Mouse (Mus musculus) neural tube, embryonic 12.5 days (tissue): ENCODE data around the gene Zfp365. TPM values are rescaled to one million over a fixed set of nuclear protein-coding genes. Genes with fewer than 3 reads are reported as not detected.
A peak's percentile ranks its signal among the peaks of the same experiment; 100 is the strongest.

Experiments
- ATAC-seq: fragments of 200-750 bp; cut with Nextera tagmentation; 2 replicates; pipeline ENCODE4 v1.8.0; 2017; ENCODE audit warnings: low read depth, mild to moderate bottlenecking, moderate TSS enrichment, moderate library complexity; ENCODE audit not compliant: low FRiP score
- H3K27ac ChIP-seq: fragments of 300-500 bp; sonication (generic); 2 replicates; pipeline ENCODE4 v1.5.1; 2016
- H3K27me3 ChIP-seq: fragments of 300-500 bp; sonication (generic); replicated peaks from 2 replicates; pipeline ENCODE4 v1.6.1; 2016; ENCODE audit warnings: mild to moderate bottlenecking
- H3K36me3 ChIP-seq: fragments of 300-500 bp; sonication (generic); 2 replicates; pipeline ENCODE4 v1.6.1; 2016; ENCODE audit warnings: mild to moderate bottlenecking
- H3K4me1 ChIP-seq: fragments of 300-500 bp; sonication (generic); 2 replicates; pipeline ENCODE4 v1.6.1; 2016
- H3K4me2 ChIP-seq: fragments of 300-500 bp; sonication (generic); replicated peaks from 2 replicates; pipeline ENCODE4 v1.6.1; 2016; ENCODE audit warnings: mild to moderate bottlenecking
- H3K4me3 ChIP-seq: fragments of 300-500 bp; sonication (generic); 2 replicates; pipeline ENCODE4 v1.5.1; 2016
- H3K9ac ChIP-seq: fragments of 300-500 bp; sonication (generic); 2 replicates; pipeline ENCODE4 v1.6.1; 2016; ENCODE audit warnings: mild to moderate bottlenecking
- H3K9me3 ChIP-seq: fragments of 300-500 bp; sonication (generic); 2 replicates; pipeline ENCODE4 v1.6.1; 2016; ENCODE audit warnings: mild to moderate bottlenecking
- WGBS: fragments of 180-500 bp; shearing (Covaris S2); methylation state at CpG from one replicate; pipeline ENCODE4 v1.1.7; 2016; 5-methylcytosine and 5-hydroxymethylcytosine counted together
- polyA plus RNA-seq: library from polyadenylated mRNA; unstranded; fragments of >200 nt; fragmentation: Nextera tagmentation; extraction: Ambion mirVana; gene quantifications from 2 replicates; pipeline ENCODE4 v1.2.1, GENCODE M21; 2016

Zfp365 gene
- 1.2 and 1.6 TPM in 2 replicates for polyA plus RNA-seq

GRCm38 (mm10) chr10:67912337-67912776 lies at the start of gene Zfp365:
Zfp365 (minus strand) TSS chr10:67912662.
- Histone ChIP-seq H3K9ac (peak within 1 kb of the TSS; percentile 66), H3K9me3 (no peaks in the 10 kb centered on the region), H3K4me1 (peaks cover 5% of the 10 kb centered on the region), H3K4me3 (peak within 1 kb of the TSS; percentile 65), H3K27ac (no peak within 1 kb of the TSS), H3K27me3 (no peaks in the 10 kb centered on the region; the same call in 1 of the 2 replicates), H3K36me3 (no peaks in the 10 kb centered on the region), H3K4me2 (peak within 1 kb of the TSS; percentile 97)
- WGBS, result under 1% methylated on average over 43 of the region's 43 CpGs
- peak; percentile 95 for ATAC-seq

- Histone ChIP-seq H3K36me3 (no peaks in the 10 kb centered on the region), H3K4me1 (0 out of 2 replicates have a peak, but pooled peaks cover 3% of the 10 kb centered on the region), H3K27me3 (no peaks in the 10 kb centered on the region), H3K9me3 (no peaks in the 10 kb centered on the region), H3K9ac (no peak overlapping the region), H3K27ac (no peak overlapping the region), H3K4me3 (no peak overlapping the region), H3K4me2 (no peak overlapping the region)
- no peak for ATAC-seq
- WGBS, result 63% methylated on average over 3 of the region's 3 CpGs
These were observed 47.5 kb upstream of the Zfp365 start for GRCm38 (mm10) chr10:67959982-67960381.

GRCm38 (mm10) chr10:67955982-67956381 lies 43.5 kb upstream of the Zfp365 start:
- no peak overlapping the region for H3K4me2 ChIP-seq

GRCm38 (mm10) chr10:67951690-67952089 lies 39.2 kb upstream of the Zfp365 start:
- H3K27me3 ChIP-seq, result no peaks in the 10 kb centered on the region
- H3K9me3 ChIP-seq, result no peaks in the 10 kb centered on the region
- no peak overlapping the region for H3K9ac ChIP-seq
- no peaks in the 10 kb centered on the region for H3K36me3 ChIP-seq
- WGBS, result 86% methylated on average over 4 of the region's 4 CpGs
- no peaks in the 10 kb centered on the region for H3K4me1 ChIP-seq
- no peak overlapping the region for H3K4me3 ChIP-seq
- H3K4me2 ChIP-seq, result no peak overlapping the region
- no peak for ATAC-seq
- H3K27ac ChIP-seq, result no peak overlapping the region

More at GRCm38 (mm10) chr10:67955982-67956381, 43.5 kb upstream of the Zfp365 start:
- Histone ChIP-seq H3K27ac (no peak overlapping the region), H3K9ac (no peak overlapping the region), H3K36me3 (no peaks in the 10 kb centered on the region), H3K27me3 (no peaks in the 10 kb centered on the region), H3K4me1 (no peaks in the 10 kb centered on the region), H3K4me3 (no peak overlapping the region), H3K9me3 (no peaks in the 10 kb centered on the region)
- ATAC-seq, result no peak
- 93% methylated on average over 2 of the region's 2 CpGs for WGBS

GRCm38 (mm10) chr10:67950059-67950748 lies 37.7 kb upstream of the Zfp365 start:
- H3K27me3 ChIP-seq, result no peaks in the 10 kb centered on the region
- H3K4me2 ChIP-seq, result no peak overlapping the region
- no peaks in the 10 kb centered on the region for H3K4me1 ChIP-seq
- no peaks in the 10 kb centered on the region for H3K36me3 ChIP-seq
- H3K27ac ChIP-seq, result no peak overlapping the region
- H3K9ac ChIP-seq, result no peak overlapping the region
- no peak overlapping the region for H3K4me3 ChIP-seq
- ATAC-seq, result no peak
- WGBS, result 81% methylated on average over 8 of the region's 8 CpGs
- no peaks in the 10 kb centered on the region for H3K9me3 ChIP-seq

GRCm38 (mm10) chr10:67943513-67943912 lies 31.1 kb upstream of the Zfp365 start:
- no peak for ATAC-seq
- no peak overlapping the region for H3K4me2 ChIP-seq
- 90% methylated on average over 4 of the region's 4 CpGs for WGBS
- no peaks in the 10 kb centered on the region for H3K9me3 ChIP-seq
- no peak overlapping the region for H3K27ac ChIP-seq
- H3K4me3 ChIP-seq, result no peak overlapping the region
- no peaks in the 10 kb centered on the region for H3K27me3 ChIP-seq
- H3K9ac ChIP-seq, result no peak overlapping the region
- no peaks in the 10 kb centered on the region for H3K4me1 ChIP-seq
- no peaks in the 10 kb centered on the region for H3K36me3 ChIP-seq

GRCm38 (mm10) chr10:67939546-67939945 lies 27.1 kb upstream of the Zfp365 start:
- H3K36me3 ChIP-seq, result no peaks in the 10 kb centered on the region
- H3K4me3 ChIP-seq, result no peak overlapping the region
- no peaks in the 10 kb centered on the region for H3K27me3 ChIP-seq
- H3K4me2 ChIP-seq, result no peak overlapping the region
- ATAC-seq, result no peak
- no peak overlapping the region for H3K27ac ChIP-seq
- no peaks in the 10 kb centered on the region for H3K4me1 ChIP-seq
- WGBS, result 75% methylated on average over 12 of the region's 12 CpGs
- H3K9ac ChIP-seq, result no peak overlapping the region
- no peaks in the 10 kb centered on the region for H3K9me3 ChIP-seq

GRCm38 (mm10) chr10:67937775-67938174 lies 25.3 kb upstream of the Zfp365 start:
- H3K4me1 ChIP-seq, result no peaks in the 10 kb centered on the region
- no peaks in the 10 kb centered on the region for H3K36me3 ChIP-seq
- no peaks in the 10 kb centered on the region for H3K9me3 ChIP-seq
- H3K9ac ChIP-seq, result no peak overlapping the region
- ATAC-seq, result no peak
- no peak overlapping the region for H3K27ac ChIP-seq
- no peak overlapping the region for H3K4me3 ChIP-seq
- H3K27me3 ChIP-seq, result no peaks in the 10 kb centered on the region
- no peak overlapping the region for H3K4me2 ChIP-seq
- WGBS, result 91% methylated on average over 5 of the region's 5 CpGs

GRCm38 (mm10) chr10:67936944-67937343 lies 24.5 kb upstream of the Zfp365 start:
- no peak overlapping the region for H3K4me3 ChIP-seq
- no peaks in the 10 kb centered on the region for H3K9me3 ChIP-seq
- no peaks in the 10 kb centered on the region for H3K4me1 ChIP-seq
- H3K9ac ChIP-seq, result no peak overlapping the region
- no peak for ATAC-seq
- no peak overlapping the region for H3K27ac ChIP-seq
- H3K4me2 ChIP-seq, result no peak overlapping the region
- 77% methylated on average over 4 of the region's 4 CpGs for WGBS
- H3K36me3 ChIP-seq, result no peaks in the 10 kb centered on the region
- no peaks in the 10 kb centered on the region for H3K27me3 ChIP-seq

GRCm38 (mm10) chr10:67932780-67933179 lies 20.3 kb upstream of the Zfp365 start:
- Histone ChIP-seq H3K27ac (no peak overlapping the region), H3K4me1 (no peaks in the 10 kb centered on the region), H3K9me3 (no peaks in the 10 kb centered on the region), H3K4me2 (no peak overlapping the region), H3K27me3 (no peaks in the 10 kb centered on the region), H3K36me3 (no peaks in the 10 kb centered on the region), H3K4me3 (no peak overlapping the region), H3K9ac (no peak overlapping the region)
- 90% methylated on average over 11 of the region's 11 CpGs for WGBS
- no peak for ATAC-seq

- no peak overlapping the region for H3K27ac ChIP-seq
- H3K27me3 ChIP-seq, result no peaks in the 10 kb centered on the region
- no peaks in the 10 kb centered on the region for H3K9me3 ChIP-seq
- no peaks in the 10 kb centered on the region for H3K36me3 ChIP-seq
- no peak overlapping the region for H3K4me2 ChIP-seq
- no peak overlapping the region for H3K9ac ChIP-seq
- H3K4me3 ChIP-seq, result no peak overlapping the region
- no peak for ATAC-seq
- no peaks in the 10 kb centered on the region for H3K4me1 ChIP-seq
- 79% methylated on average over 4 of the region's 4 CpGs for WGBS
These were observed 18.9 kb upstream of the Zfp365 start for GRCm38 (mm10) chr10:67931328-67931727.

GRCm38 (mm10) chr10:67928584-67928983 lies 16.1 kb upstream of the Zfp365 start:
- Histone ChIP-seq H3K36me3 (no peaks in the 10 kb centered on the region), H3K9ac (no peak overlapping the region), H3K27me3 (no peaks in the 10 kb centered on the region), H3K27ac (no peak overlapping the region), H3K9me3 (no peaks in the 10 kb centered on the region), H3K4me2 (no peak overlapping the region), H3K4me3 (no peak overlapping the region), H3K4me1 (no peaks in the 10 kb centered on the region)
- no peak for ATAC-seq
- WGBS, result 88% methylated on average over 7 of the region's 7 CpGs
